Mouse (Mus musculus) liver, embryonic 15.5 days (tissue): ENCODE results near the gene Sh2d1b1. TPM values are rescaled to one million over a fixed set of nuclear protein-coding genes. Genes with fewer than 3 reads are reported as not detected.
A peak's percentile ranks its signal among the peaks of the same experiment; 100 is the strongest.
"Not testable (repeated sequence)": the region's sequence is repeated elsewhere in the genome, so short reads cannot be mapped to it uniquely, and the experiment has no call there.

Experiments used
- ATAC-seq: fragments of 200-750 bp; cut with Nextera tagmentation; 2 replicates; pipeline ENCODE4 v1.8.0; 2017; ENCODE audit warnings: moderate number of reproducible peaks, mild to moderate bottlenecking, moderate library complexity; ENCODE audit not compliant: insufficient read depth
- H3K27ac ChIP-seq: fragments of 300-500 bp; sonication (generic); replicated peaks from 2 replicates; pipeline ENCODE4 v1.5.1; 2015; ENCODE audit warnings: mild to moderate bottlenecking, inconsistent platforms
- H3K27me3 ChIP-seq: fragments of 300-500 bp; sonication (generic); 2 replicates; pipeline ENCODE4 v1.6.1; 2015; ENCODE audit warnings: mild to moderate bottlenecking, inconsistent platforms
- H3K36me3 ChIP-seq: fragments of 300-500 bp; sonication (generic); replicated peaks from 2 replicates; pipeline ENCODE4 v1.6.1; 2015; ENCODE audit warnings: moderate library complexity, mild to moderate bottlenecking, inconsistent platforms
- H3K4me1 ChIP-seq: fragments of 300-500 bp; sonication (generic); replicated peaks from 2 replicates; pipeline ENCODE4 v1.6.1; 2015; ENCODE audit warnings: inconsistent platforms
- H3K4me2 ChIP-seq: fragments of 300-500 bp; sonication (generic); 2 replicates; pipeline ENCODE4 v1.6.1; 2015; ENCODE audit warnings: moderate library complexity, mild to moderate bottlenecking, inconsistent platforms
- H3K4me3 ChIP-seq: fragments of 300-500 bp; sonication (generic); replicated peaks from 2 replicates; pipeline ENCODE4 v1.5.1; 2015; ENCODE audit warnings: mild to moderate bottlenecking, inconsistent platforms
- H3K9ac ChIP-seq: fragments of 300-500 bp; sonication (generic); 2 replicates; pipeline ENCODE4 v1.6.1; 2015; ENCODE audit warnings: moderate library complexity, mild to moderate bottlenecking, inconsistent platforms
- H3K9me3 ChIP-seq: fragments of 300-500 bp; sonication (generic); replicated peaks from 2 replicates; pipeline ENCODE4 v1.6.1; 2016; ENCODE audit warnings: inconsistent platforms
- WGBS: fragments of 180-500 bp; shearing (Covaris S2); methylation state at CpG from one replicate; pipeline ENCODE4 v1.1.7; 2015; ENCODE audit warnings: mixed read lengths; ENCODE audit not compliant: insufficient replicate concordance; 5-methylcytosine and 5-hydroxymethylcytosine counted together
- polyA plus RNA-seq: library from polyadenylated mRNA; unstranded; fragments of >200 nt; fragmentation: Nextera tagmentation; extraction: Ambion mirVana; gene quantifications from 2 replicates; pipeline ENCODE4 v1.2.1, GENCODE M21; 2015

Sh2d1b1 gene
- 0.39 and 0.43 TPM in 2 replicates for polyA plus RNA-seq

GRCm38 (mm10) chr1:170277016-170277415, at the start of gene Sh2d1b1:
Gene Sh2d1b1, plus strand, starts transcription at chr1:170277320.
- H3K4me2 ChIP-seq, result no peak within 1 kb of the TSS
- H3K27ac ChIP-seq, result no peak within 1 kb of the TSS
- no peaks in the 10 kb centered on the region for H3K27me3 ChIP-seq
- no peaks in the 10 kb centered on the region for H3K9me3 ChIP-seq
- no peak within 1 kb of the TSS for H3K4me3 ChIP-seq
- ATAC-seq, result no peak
- no peaks in the 10 kb centered on the region for H3K4me1 ChIP-seq
- H3K36me3 ChIP-seq, result no peaks in the 10 kb centered on the region
- 28% methylated on average over 3 of the region's 3 CpGs for WGBS
- H3K9ac ChIP-seq, result no peak within 1 kb of the TSS

- not testable (repeated sequence) for H3K27ac ChIP-seq, H3K9ac ChIP-seq, H3K4me1 ChIP-seq, ATAC-seq, H3K4me2 ChIP-seq, H3K9me3 ChIP-seq, H3K4me3 ChIP-seq, H3K27me3 ChIP-seq, H3K36me3 ChIP-seq
- WGBS, result 37% methylated on average over 6 of the region's 6 CpGs
Observed at GRCm38 (mm10) chr1:170232688-170233087, 44.4 kb upstream of the Sh2d1b1 start, which contains the start of gene Sh2d1b2. Gene Sh2d1b2, plus strand, starts transcription at chr1:170232749.

DNA sequence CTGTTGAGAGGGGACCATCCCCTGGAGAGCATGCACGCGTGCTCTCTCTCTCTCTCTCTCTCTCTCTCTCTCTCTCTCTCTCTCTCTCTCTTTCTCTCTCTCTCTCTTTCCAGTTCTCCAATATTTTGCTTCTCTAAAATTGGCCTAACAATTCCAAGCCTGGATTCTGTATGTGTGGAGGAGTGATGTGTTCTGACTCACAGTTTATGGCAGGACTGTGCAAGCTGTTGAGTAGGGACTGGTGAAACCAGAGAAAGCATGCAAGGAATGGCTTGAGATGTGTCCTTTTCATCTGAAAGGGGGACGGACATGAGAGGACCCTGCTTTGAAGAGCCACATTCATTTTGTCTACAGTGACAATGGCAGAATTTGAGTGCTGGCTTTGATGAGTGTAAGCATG, 32.1 kb upstream of the Sh2d1b1 start:
- no peak for ATAC-seq
- 78% methylated on average over 3 of the region's 3 CpGs for WGBS
- no peak overlapping the region for H3K4me2 ChIP-seq

GRCm38 (mm10) chr1:170254893-170255559, 22.1 kb upstream of the Sh2d1b1 start:
- Histone ChIP-seq H3K4me1 (no peaks in the 10 kb centered on the region), H3K36me3 (no peaks in the 10 kb centered on the region), H3K27ac (no peak overlapping the region), H3K4me3 (peak overlapping the region; percentile 63), H3K4me2 (peak overlapping the region; percentile 67), H3K9ac (peak overlapping the region; percentile 37), H3K9me3 (0 out of 2 replicates have a peak, but pooled peaks cover 4% of the 10 kb centered on the region), H3K27me3 (no peaks in the 10 kb centered on the region)
- 33% methylated on average over 30 of the region's 30 CpGs for WGBS
- ATAC-seq, result no peak; the same call in 1 of the 2 replicates

More for the DNA sequence above, 32.1 kb upstream of the Sh2d1b1 start:
- Histone ChIP-seq H3K4me3 (no peak overlapping the region), H3K27me3 (no peaks in the 10 kb centered on the region; the same call in 1 of the 2 replicates), H3K4me1 (no peaks in the 10 kb centered on the region), H3K27ac (no peak overlapping the region), H3K36me3 (no peaks in the 10 kb centered on the region), H3K9ac (no peak overlapping the region), H3K9me3 (no peaks in the 10 kb centered on the region)

- Histone ChIP-seq H3K9me3 (0 out of 2 replicates have a peak, but pooled peaks cover 4% of the 10 kb centered on the region), H3K27ac (no peak overlapping the region), H3K36me3 (no peaks in the 10 kb centered on the region), H3K9ac (peak overlapping the region; percentile 37), H3K4me1 (no peaks in the 10 kb centered on the region), H3K4me2 (peak overlapping the region; percentile 67), H3K4me3 (peak overlapping the region; percentile 63), H3K27me3 (no peaks in the 10 kb centered on the region)
- 7% methylated on average over 32 of the region's 32 CpGs for WGBS
- ATAC-seq, result peak; percentile 74
Observed at GRCm38 (mm10) chr1:170255560-170255910, 21.6 kb upstream of the Sh2d1b1 start.

DNA sequence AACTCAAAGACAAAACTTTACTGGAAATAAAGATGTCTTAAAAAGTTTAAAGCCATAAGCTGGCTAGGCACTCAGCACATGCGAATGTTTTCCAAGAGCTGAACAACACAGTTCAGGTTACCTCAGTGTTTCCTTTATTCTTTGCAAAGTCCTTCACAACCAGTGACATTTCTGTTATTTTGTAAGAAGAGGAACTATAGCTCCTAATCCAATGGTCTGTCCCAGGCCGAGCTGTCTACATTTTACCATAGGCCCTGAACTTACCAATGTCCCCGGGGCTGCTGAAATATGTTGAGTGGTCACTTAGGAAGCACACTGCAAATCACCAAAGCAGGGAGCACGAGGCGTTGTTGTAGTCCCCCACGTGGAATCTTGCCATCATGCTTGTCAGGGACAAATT, 6.8 kb upstream of the Sh2d1b1 start:
- H3K27me3 ChIP-seq, result no peaks in the 10 kb centered on the region
- WGBS, result 55% methylated on average over 6 of the region's 6 CpGs
- ATAC-seq, result no peak
- H3K4me3 ChIP-seq, result no peak overlapping the region
- H3K27ac ChIP-seq, result no peak overlapping the region
- no peaks in the 10 kb centered on the region for H3K4me1 ChIP-seq
- H3K9me3 ChIP-seq, result no peaks in the 10 kb centered on the region
- H3K9ac ChIP-seq, result no peak overlapping the region
- no peak overlapping the region for H3K4me2 ChIP-seq
- H3K36me3 ChIP-seq, result no peaks in the 10 kb centered on the region

- Histone ChIP-seq H3K4me3 (no peak overlapping the region), H3K27ac (no peak overlapping the region), H3K9ac (no peak overlapping the region), H3K36me3 (no peaks in the 10 kb centered on the region), H3K4me2 (no peak overlapping the region), H3K27me3 (no peaks in the 10 kb centered on the region), H3K4me1 (no peaks in the 10 kb centered on the region), H3K9me3 (no peaks in the 10 kb centered on the region)
- WGBS, result 36% methylated on average over 4 of the region's 4 CpGs
- no peak for ATAC-seq
Observed at GRCm38 (mm10) chr1:170270696-170271095, 6.4 kb upstream of the Sh2d1b1 start.

GRCm38 (mm10) chr1:170273252-170273651, 3.9 kb upstream of the Sh2d1b1 start:
- Histone ChIP-seq H3K4me1 (no peaks in the 10 kb centered on the region), H3K27me3 (no peaks in the 10 kb centered on the region), H3K4me2 (no peak overlapping the region), H3K36me3 (no peaks in the 10 kb centered on the region), H3K9me3 (no peaks in the 10 kb centered on the region), H3K27ac (no peak overlapping the region), H3K9ac (no peak overlapping the region), H3K4me3 (no peak overlapping the region)
- no peak for ATAC-seq

- Histone ChIP-seq H3K4me2 (no peak overlapping the region), H3K4me3 (no peak overlapping the region), H3K27ac (peak overlapping the region; percentile 61), H3K4me1 (no peaks in the 10 kb centered on the region), H3K36me3 (no peaks in the 10 kb centered on the region), H3K9me3 (no peaks in the 10 kb centered on the region), H3K27me3 (no peaks in the 10 kb centered on the region), H3K9ac (no peak overlapping the region)
- WGBS, result 25% methylated on average over 4 of the region's 4 CpGs
- ATAC-seq, result no peak
Observed at GRCm38 (mm10) chr1:170282415-170283129, 5.5 kb downstream of the Sh2d1b1 start.

- H3K4me1 ChIP-seq, result no peaks in the 10 kb centered on the region
- no peak for ATAC-seq
- no peak overlapping the region for H3K27ac ChIP-seq
- H3K9ac ChIP-seq, result no peak overlapping the region
- H3K27me3 ChIP-seq, result no peaks in the 10 kb centered on the region
- H3K9me3 ChIP-seq, result no peaks in the 10 kb centered on the region
- H3K36me3 ChIP-seq, result no peaks in the 10 kb centered on the region
- no peak overlapping the region for H3K4me2 ChIP-seq
- no peak overlapping the region for H3K4me3 ChIP-seq
- WGBS, result 39% methylated on average over 9 of the region's 9 CpGs
Observed at GRCm38 (mm10) chr1:170292239-170292951, 15.3 kb downstream of the Sh2d1b1 start.

- WGBS, result 54% methylated on average over 5 of the region's 5 CpGs
- ATAC-seq, result no peak
- Histone ChIP-seq H3K36me3 (no peaks in the 10 kb centered on the region), H3K4me3 (no peak overlapping the region), H3K27ac (no peak overlapping the region), H3K27me3 (no peaks in the 10 kb centered on the region), H3K9me3 (no peaks in the 10 kb centered on the region), H3K4me1 (no peaks in the 10 kb centered on the region), H3K4me2 (no peak overlapping the region), H3K9ac (no peak overlapping the region)
Observed at GRCm38 (mm10) chr1:170293257-170293656, 16.1 kb downstream of the Sh2d1b1 start.
